Mouse (Mus musculus) stomach, postnatal 0 days (tissue): ENCODE data around the gene Zfp414. TPM values are rescaled to one million over a fixed set of nuclear protein-coding genes. Genes with fewer than 3 reads are reported as not detected.

Experiments used
- ATAC-seq: fragments of 200-750 bp; cut with Nextera tagmentation; 2 replicates; pipeline ENCODE4 v1.8.0; 2017; ENCODE audit not compliant: low FRiP score, low TSS enrichment
- DNase-seq: peaks from one replicate; pipeline ENCODE4 v3.0.0-alpha.2; 2016; ENCODE audit warnings: low spot score
- H3K27ac ChIP-seq: fragments of 300-500 bp; sonication (generic); replicated peaks from 2 replicates; pipeline ENCODE4 v1.5.1; 2014; ENCODE audit warnings: mild to moderate bottlenecking, control low read depth
- H3K27me3 ChIP-seq: fragments of 300-500 bp; sonication (generic); 2 replicates; pipeline ENCODE4 v1.6.1; 2014; ENCODE audit warnings: low read length; ENCODE audit not compliant: control insufficient read depth, insufficient read depth
- H3K36me3 ChIP-seq: fragments of 300-500 bp; sonication (generic); 2 replicates; pipeline ENCODE4 v1.6.1; 2014; ENCODE audit warnings: low read length, mixed read lengths; ENCODE audit not compliant: control insufficient read depth, insufficient read depth
- H3K4me1 ChIP-seq: fragments of 300-500 bp; sonication (generic); replicated peaks from 2 replicates; pipeline ENCODE4 v1.6.1; 2014; ENCODE audit warnings: antibody characterized with exemption; ENCODE audit not compliant: control insufficient read depth, insufficient read depth
- H3K4me2 ChIP-seq: fragments of 300-500 bp; sonication (generic); replicated peaks from 2 replicates; pipeline ENCODE4 v1.6.1; 2014; ENCODE audit warnings: low read depth, mild to moderate bottlenecking, control low read depth, moderate library complexity
- H3K4me3 ChIP-seq: fragments of 300-500 bp; sonication (generic); 2 replicates; pipeline ENCODE4 v1.5.1; 2014; ENCODE audit warnings: low read depth, low read length, control low read depth
- H3K9ac ChIP-seq: fragments of 300-500 bp; sonication (generic); 2 replicates; pipeline ENCODE4 v1.6.1; 2014; ENCODE audit warnings: mild to moderate bottlenecking, low read length, control low read depth, mixed read lengths
- H3K9me3 ChIP-seq: fragments of 300-500 bp; sonication (generic); 2 replicates; pipeline ENCODE4 v1.6.1; 2016; ENCODE audit warnings: low read length; ENCODE audit not compliant: control insufficient read depth
- CTCF ChIP-seq: IDR thresholded peaks from 2 replicates; pipeline ENCODE4 v1.5.1; 2016; ENCODE audit warnings: antibody characterized with exemption, low read depth, mild to moderate bottlenecking, moderate library complexity
- EP300 ChIP-seq: optimal IDR thresholded peaks from 2 replicates; pipeline ENCODE3; 2016; ENCODE audit warnings: antibody characterized with exemption
- WGBS: fragments of 180-500 bp; shearing (Covaris S2); extraction: QIAGEN DNeasy Blood & Tissue Kit; methylation state at CpG from one replicate; pipeline ENCODE4 v1.1.7; 2014; 5-methylcytosine and 5-hydroxymethylcytosine counted together
- polyA plus RNA-seq: library from polyadenylated mRNA; unstranded; fragments of >200 nt; fragmentation: Nextera tagmentation; extraction: Ambion mirVana; gene quantifications from 2 replicates; pipeline ENCODE4 v1.2.1, GENCODE M21; 2015

Gene Zfp414
- polyA plus RNA-seq, 1 experiment from 2014 or later = 23.7 TPM

GRCm38 (mm10) chr17:33629487-33630125 is 716 bp downstream of the Zfp414 start:
- Histone ChIP-seq H3K36me3 (peaks cover 12% of the 10 kb centered on the region; the same call in 1 of the 2 replicates), H3K9me3 (no peaks in the 10 kb centered on the region), H3K4me1 (peaks cover 3% of the 10 kb centered on the region), H3K27ac (peak overlapping the region; percentile 98), H3K4me2 (peak overlapping the region; percentile 74), H3K9ac (peak overlapping the region; percentile 83), H3K27me3 (no peaks in the 10 kb centered on the region), H3K4me3 (peak overlapping the region; percentile 71)
- 58% methylated on average over 12 of the region's 12 CpGs for WGBS
- TF ChIP-seq EP300 = no peak
- DNase-seq (peak; percentile 18), ATAC-seq (peak; percentile 4; the same call in 1 of the 2 replicates)

GRCm38 (mm10) chr17:33630171-33630895 is 1.4 kb downstream of the Zfp414 start:
- Histone ChIP-seq H3K9ac (no peak overlapping the region), H3K9me3 (no peaks in the 10 kb centered on the region), H3K27me3 (no peaks in the 10 kb centered on the region), H3K4me1 (peaks cover 3% of the 10 kb centered on the region), H3K36me3 (peaks cover 12% of the 10 kb centered on the region; the same call in 1 of the 2 replicates), H3K27ac (no peak overlapping the region), H3K4me3 (no peak overlapping the region), H3K4me2 (peak overlapping the region; percentile 74)
- WGBS = 82% methylated on average over 13 of the region's 13 CpGs
- no peak for TF ChIP-seq EP300
- TF ChIP-seq CTCF = no peak
- DNase-seq = peak; percentile 12
- no peak for ATAC-seq

GRCm38 (mm10) chr17:33631236-33631635 is 2.3 kb downstream of the Zfp414 start:
- no peak overlapping the region for H3K4me2 ChIP-seq
- H3K27ac ChIP-seq = no peak overlapping the region
- no peaks in the 10 kb centered on the region for H3K27me3 ChIP-seq
- no peak overlapping the region for H3K9ac ChIP-seq
- TF ChIP-seq EP300 (no peak), CTCF (no peak)
- peaks cover 12% of the 10 kb centered on the region; the same call in 1 of the 2 replicates for H3K36me3 ChIP-seq
- no peak for ATAC-seq
- peak; percentile 13 for DNase-seq
- peaks cover 3% of the 10 kb centered on the region for H3K4me1 ChIP-seq
- WGBS = 94% methylated on average over 9 of the region's 9 CpGs
- H3K9me3 ChIP-seq = no peaks in the 10 kb centered on the region
- no peak overlapping the region for H3K4me3 ChIP-seq

DNA sequence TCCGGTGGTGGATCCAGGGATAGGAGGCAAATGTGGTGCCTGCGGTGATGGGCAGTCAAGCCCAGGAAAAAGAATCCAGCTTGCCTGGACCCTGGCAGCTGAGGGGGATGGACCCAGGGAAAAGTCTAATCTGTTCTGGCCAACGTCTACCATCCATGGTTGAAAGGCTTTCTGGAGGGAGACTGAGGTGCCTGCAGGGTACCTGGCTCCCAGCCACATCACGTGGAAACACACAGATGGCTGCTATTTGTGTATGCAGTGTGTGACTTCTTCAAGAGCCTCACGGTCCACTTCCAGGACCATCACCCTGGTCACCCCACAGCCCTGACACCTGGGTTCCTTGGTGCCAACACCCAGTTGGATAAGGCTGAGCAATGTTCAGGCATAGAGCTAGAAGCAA is 2.9 kb downstream of the Zfp414 start:
- no peak overlapping the region for H3K4me2 ChIP-seq
- no peak overlapping the region for H3K4me3 ChIP-seq
- no peak overlapping the region for H3K9ac ChIP-seq
- H3K36me3 ChIP-seq = peaks cover 12% of the 10 kb centered on the region; the same call in 1 of the 2 replicates
- H3K27me3 ChIP-seq = no peaks in the 10 kb centered on the region
- peaks cover 3% of the 10 kb centered on the region for H3K4me1 ChIP-seq
- H3K9me3 ChIP-seq = no peaks in the 10 kb centered on the region
- DNase-seq (peak; percentile 11), ATAC-seq (no peak)
- TF ChIP-seq CTCF = no peak
- TF ChIP-seq EP300 = no peak
- WGBS = 89% methylated on average over 5 of the region's 5 CpGs
- no peak overlapping the region for H3K27ac ChIP-seq

- H3K4me2 ChIP-seq = no peak overlapping the region
- no peaks in the 10 kb centered on the region for H3K4me1 ChIP-seq
- TF ChIP-seq EP300 = no peak
- no peak for TF ChIP-seq CTCF
- H3K36me3 ChIP-seq = peaks cover 4% of the 10 kb centered on the region; the same call in 1 of the 2 replicates
- H3K9me3 ChIP-seq = no peaks in the 10 kb centered on the region
- no peak overlapping the region for H3K9ac ChIP-seq
- H3K27ac ChIP-seq = no peak overlapping the region
- ATAC-seq (no peak), DNase-seq (no peak)
- 64% methylated on average over 2 of the region's 2 CpGs for WGBS
- H3K27me3 ChIP-seq = no peaks in the 10 kb centered on the region
- H3K4me3 ChIP-seq = no peak overlapping the region
Measured at GRCm38 (mm10) chr17:33637038-33637437, 8.1 kb downstream of the Zfp414 start.
